Mouse (Mus musculus) lung, embryonic 16.5 days (tissue): ENCODE measurements around the gene Kmt5b. TPM values are rescaled to one million over a fixed set of nuclear protein-coding genes. Genes with fewer than 3 reads are reported as not detected.

ENCODE experiments used
- ATAC-seq: fragments of 200-750 bp; cut with Nextera tagmentation; 2 replicates; pipeline ENCODE4 v1.8.0; 2017; ENCODE audit warnings: low read depth, mild to moderate bottlenecking, moderate library complexity
- H3K27ac ChIP-seq: fragments of 300-500 bp; sonication (generic); 2 replicates; pipeline ENCODE4 v1.5.1; 2014; ENCODE audit warnings: mild to moderate bottlenecking, control low read depth, low read length
- H3K27me3 ChIP-seq: fragments of 300-500 bp; sonication (generic); 2 replicates; pipeline ENCODE4 v1.6.1; 2014; ENCODE audit warnings: low read depth, low read length, mixed read lengths; ENCODE audit not compliant: control insufficient read depth, insufficient read depth
- H3K36me3 ChIP-seq: fragments of 300-500 bp; sonication (generic); 2 replicates; pipeline ENCODE4 v1.6.1; 2014; ENCODE audit warnings: low read length; ENCODE audit not compliant: control insufficient read depth, insufficient read depth
- H3K4me1 ChIP-seq: fragments of 300-500 bp; sonication (generic); replicated peaks from 2 replicates; pipeline ENCODE4 v1.6.1; 2014; ENCODE audit warnings: low read length, mixed read lengths; ENCODE audit not compliant: control insufficient read depth, insufficient read depth
- H3K4me2 ChIP-seq: fragments of 300-500 bp; sonication (generic); 2 replicates; pipeline ENCODE4 v1.6.1; 2014; ENCODE audit warnings: low read depth, low read length, control low read depth
- H3K4me3 ChIP-seq: fragments of 300-500 bp; sonication (generic); 2 replicates; pipeline ENCODE4 v1.5.1; 2014; ENCODE audit warnings: mild to moderate bottlenecking, low read length, control low read depth
- H3K9ac ChIP-seq: fragments of 300-500 bp; sonication (generic); 2 replicates; pipeline ENCODE4 v1.6.1; 2014; ENCODE audit warnings: low read length, control low read depth
- H3K9me3 ChIP-seq: fragments of 300-500 bp; sonication (generic); 2 replicates; pipeline ENCODE4 v1.6.1; 2016; ENCODE audit warnings: low read length; ENCODE audit not compliant: control insufficient read depth
- WGBS: fragments of 180-500 bp; shearing (Covaris S2); extraction: QIAGEN DNeasy Blood & Tissue Kit; methylation state at CpG from one replicate; pipeline ENCODE4 v1.1.7; 2014; 5-methylcytosine and 5-hydroxymethylcytosine counted together
- polyA plus RNA-seq: library from polyadenylated mRNA; unstranded; fragments of >200 nt; fragmentation: Nextera tagmentation; extraction: Ambion mirVana; gene quantifications from 2 replicates; pipeline ENCODE4 v1.2.1, GENCODE M21; 2015

Kmt5b gene
- polyA plus RNA-seq, 1 experiment from 2014 or later = 28.1 TPM

DNA sequence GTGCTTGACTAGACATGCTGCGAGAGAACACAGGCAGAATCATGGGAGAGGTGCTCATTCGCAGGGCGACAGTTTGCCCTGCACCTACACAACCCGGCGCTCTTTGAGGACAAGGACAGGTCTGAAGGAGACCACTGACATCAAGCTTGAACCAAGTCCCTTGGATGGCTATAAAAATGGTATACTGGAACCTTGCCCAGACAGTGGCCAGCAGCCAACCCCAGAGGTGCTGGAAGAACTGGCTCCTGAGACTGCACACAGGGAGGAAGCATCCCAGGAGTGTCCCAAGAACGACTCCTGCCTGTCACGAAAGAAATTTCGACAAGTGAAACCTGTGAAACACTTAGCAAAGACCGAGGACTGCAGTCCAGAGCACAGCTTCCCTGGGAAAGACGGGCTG lies 47.2 kb downstream of the Kmt5b start:
- Histone ChIP-seq H3K4me2 (no peak overlapping the region), H3K4me1 (peaks cover 8% of the 10 kb centered on the region; the same call in 1 of the 2 replicates), H3K9me3 (no peaks in the 10 kb centered on the region), H3K4me3 (no peak overlapping the region), H3K9ac (no peak overlapping the region), H3K27ac (no peak overlapping the region), H3K36me3 (peaks cover 25% of the 10 kb centered on the region), H3K27me3 (no peaks in the 10 kb centered on the region)
- no peak for ATAC-seq
- WGBS = 80% methylated on average over 10 of the region's 10 CpGs

DNA sequence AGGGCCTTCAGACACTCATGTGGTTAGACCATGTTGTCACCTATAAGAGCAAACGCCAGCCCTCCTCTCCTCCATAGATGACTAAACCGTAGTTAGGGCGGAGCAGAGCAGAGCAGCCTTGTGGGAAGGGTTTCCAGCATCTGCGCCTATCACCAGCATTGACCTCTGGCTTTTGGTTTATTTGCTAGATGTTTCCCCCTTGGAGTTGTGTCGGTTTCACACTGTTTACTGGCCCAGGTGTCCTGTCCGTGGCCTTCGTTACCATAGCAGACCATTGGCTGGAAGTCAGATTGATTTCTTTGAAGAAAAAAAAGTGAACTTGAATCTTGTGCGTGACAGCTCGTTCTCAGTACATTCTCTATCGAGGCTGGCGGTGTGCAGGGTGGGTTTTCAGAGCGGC lies 48.6 kb downstream of the Kmt5b start:
- ATAC-seq = no peak

GRCm38 (mm10) chr19:3819080-3819479 lies 51.9 kb downstream of the Kmt5b start:
- 54% methylated on average over 2 of the region's 2 CpGs for WGBS
- no peak overlapping the region for H3K4me3 ChIP-seq
- H3K9ac ChIP-seq = no peak overlapping the region
- H3K4me1 ChIP-seq = no peaks in the 10 kb centered on the region
- H3K27ac ChIP-seq = no peak overlapping the region
- H3K27me3 ChIP-seq = no peaks in the 10 kb centered on the region
- ATAC-seq = no peak
- no peaks in the 10 kb centered on the region for H3K9me3 ChIP-seq
- no peak overlapping the region for H3K4me2 ChIP-seq
- peaks cover 24% of the 10 kb centered on the region for H3K36me3 ChIP-seq

More for the DNA sequence above, 48.6 kb downstream of the Kmt5b start:
- Histone ChIP-seq H3K4me1 (peaks cover 5% of the 10 kb centered on the region; the same call in 1 of the 2 replicates), H3K9me3 (no peaks in the 10 kb centered on the region), H3K27ac (no peak overlapping the region), H3K4me3 (no peak overlapping the region), H3K27me3 (no peaks in the 10 kb centered on the region), H3K36me3 (peaks cover 25% of the 10 kb centered on the region), H3K4me2 (no peak overlapping the region), H3K9ac (no peak overlapping the region)
- 77% methylated on average over 12 of the region's 12 CpGs for WGBS

- peaks cover 15% of the 10 kb centered on the region for H3K36me3 ChIP-seq
- no peaks in the 10 kb centered on the region for H3K27me3 ChIP-seq
- ATAC-seq = no peak
- no peaks in the 10 kb centered on the region for H3K9me3 ChIP-seq
- no peak overlapping the region for H3K4me3 ChIP-seq
- H3K4me2 ChIP-seq = no peak overlapping the region
- H3K4me1 ChIP-seq = no peaks in the 10 kb centered on the region
- 54% methylated on average over 2 of the region's 2 CpGs for WGBS
- no peak overlapping the region for H3K27ac ChIP-seq
- H3K9ac ChIP-seq = no peak overlapping the region
Observed at GRCm38 (mm10) chr19:3819899-3820444, 52.8 kb downstream of the Kmt5b start.

DNA sequence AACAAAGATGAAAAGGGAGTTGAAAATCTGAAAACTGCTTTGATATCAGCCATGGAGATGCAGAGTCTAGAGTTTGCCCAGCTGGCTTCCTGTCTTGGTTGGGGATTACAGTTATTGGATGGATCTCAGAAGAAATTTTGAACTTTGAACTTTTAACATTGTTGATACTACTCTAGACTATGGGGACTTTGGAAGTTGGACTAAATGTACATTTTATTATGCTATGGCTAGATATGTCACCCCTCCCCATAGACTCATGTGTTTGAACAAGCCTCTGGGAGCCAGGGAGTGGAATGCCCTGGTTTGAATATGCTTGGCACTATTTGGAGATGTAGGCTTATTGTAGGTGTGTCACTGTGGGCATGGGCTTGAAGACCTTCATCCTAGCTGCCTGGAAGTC lies 57.8 kb downstream of the Kmt5b start:
- H3K27ac ChIP-seq = no peak overlapping the region
- no peak overlapping the region for H3K9ac ChIP-seq
- H3K4me3 ChIP-seq = no peak overlapping the region
- no peaks in the 10 kb centered on the region for H3K4me1 ChIP-seq
- no peak overlapping the region for H3K4me2 ChIP-seq
- no peaks in the 10 kb centered on the region for H3K9me3 ChIP-seq
- H3K36me3 ChIP-seq = no peaks in the 10 kb centered on the region
- no peaks in the 10 kb centered on the region for H3K27me3 ChIP-seq
- no peak for ATAC-seq

DNA sequence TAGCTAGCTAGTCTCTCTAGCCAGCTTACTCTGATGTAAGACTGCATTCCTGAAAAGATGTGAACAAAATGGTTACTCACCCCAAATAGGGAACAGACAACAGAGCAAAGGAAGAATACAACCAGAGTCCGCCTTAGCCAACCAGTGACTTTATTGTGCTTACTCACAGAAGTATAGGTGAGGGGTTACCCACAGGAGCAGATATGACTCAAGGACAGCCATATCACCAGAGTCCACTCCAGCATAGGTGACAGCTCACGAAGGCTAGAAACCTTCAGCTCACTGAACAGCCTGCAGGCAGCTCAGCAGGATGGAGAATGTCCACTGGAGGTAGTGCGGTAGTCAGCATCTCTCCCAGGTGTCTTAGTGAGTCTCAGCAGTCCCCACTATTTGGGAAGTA lies 62.6 kb downstream of the Kmt5b start:
- no peak overlapping the region for H3K27ac ChIP-seq
- 84% methylated on average over 3 of the region's 3 CpGs for WGBS
- H3K4me2 ChIP-seq = no peak overlapping the region
- peaks cover 14% of the 10 kb centered on the region for H3K4me1 ChIP-seq
- no peaks in the 10 kb centered on the region for H3K9me3 ChIP-seq
- no peaks in the 10 kb centered on the region for H3K27me3 ChIP-seq
- no peaks in the 10 kb centered on the region for H3K36me3 ChIP-seq
- H3K9ac ChIP-seq = no peak overlapping the region
- ATAC-seq = no peak
- no peak overlapping the region for H3K4me3 ChIP-seq

GRCm38 (mm10) chr19:3831716-3832115 lies 64.5 kb downstream of the Kmt5b start:
- 55% methylated on average over 8 of the region's 8 CpGs for WGBS
- ATAC-seq = no peak
- no peak overlapping the region for H3K4me2 ChIP-seq
- H3K4me1 ChIP-seq = peaks cover 14% of the 10 kb centered on the region
- no peak overlapping the region for H3K9ac ChIP-seq
- H3K4me3 ChIP-seq = no peak overlapping the region
- H3K27me3 ChIP-seq = no peaks in the 10 kb centered on the region
- no peak overlapping the region for H3K27ac ChIP-seq
- H3K9me3 ChIP-seq = no peaks in the 10 kb centered on the region
- no peaks in the 10 kb centered on the region for H3K36me3 ChIP-seq

DNA sequence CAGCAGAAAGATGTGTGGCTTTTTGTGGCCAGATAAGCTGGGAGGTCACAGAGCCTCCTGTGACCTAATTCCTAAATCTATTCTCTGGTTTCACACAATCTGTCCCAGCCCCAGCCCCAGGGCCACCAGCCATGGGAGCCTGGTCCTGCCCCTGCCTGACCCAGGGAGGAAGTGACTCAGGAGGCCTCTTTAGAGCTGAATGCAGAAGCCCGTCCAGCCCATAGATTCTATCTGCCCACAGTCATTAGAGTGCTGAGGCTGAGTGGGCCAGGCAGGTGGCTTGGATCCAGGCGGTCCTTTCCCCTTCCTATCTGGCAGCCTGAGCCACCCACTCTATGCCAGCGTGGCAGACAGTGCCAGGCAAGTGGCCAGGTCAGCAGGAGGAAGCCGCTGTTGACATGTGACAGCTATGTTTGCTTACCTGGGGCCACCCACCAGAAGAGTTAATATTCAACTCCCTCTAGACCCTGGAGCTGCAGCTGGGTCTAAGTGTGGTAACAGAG lies 65.7 kb downstream of the Kmt5b start:
- Histone ChIP-seq H3K27me3 (no peaks in the 10 kb centered on the region), H3K4me1 (peaks cover 14% of the 10 kb centered on the region), H3K27ac (peak overlapping the region; percentile 88), H3K4me3 (no peak overlapping the region), H3K9ac (no peak overlapping the region), H3K36me3 (no peaks in the 10 kb centered on the region), H3K4me2 (no peak overlapping the region), H3K9me3 (no peaks in the 10 kb centered on the region)
- 39% methylated on average over 4 of the region's 4 CpGs for WGBS
- peak; percentile 95 for ATAC-seq

DNA sequence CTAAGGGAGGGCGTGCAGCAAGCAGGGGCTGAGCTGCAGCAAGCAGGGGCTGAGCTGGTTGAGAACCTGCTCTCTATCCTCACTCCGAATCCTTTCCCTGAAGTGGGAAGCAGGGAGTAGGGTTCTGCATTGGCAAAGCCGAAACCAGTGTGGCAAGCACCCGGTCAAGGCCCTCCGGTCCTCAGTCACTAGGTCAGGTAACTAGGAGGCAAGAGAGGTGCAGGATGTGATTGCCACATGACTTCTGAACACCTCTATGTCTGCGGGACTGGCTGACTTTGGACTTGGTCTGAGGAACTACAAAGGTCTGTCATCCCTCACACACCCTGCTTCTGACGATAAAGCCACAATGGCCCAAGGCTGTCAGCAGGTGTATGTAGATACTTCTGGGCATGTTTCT lies 67.1 kb downstream of the Kmt5b start:
- Histone ChIP-seq H3K9me3 (no peaks in the 10 kb centered on the region), H3K27ac (peak overlapping the region; percentile 88), H3K36me3 (no peaks in the 10 kb centered on the region), H3K4me1 (peaks cover 14% of the 10 kb centered on the region), H3K9ac (peak overlapping the region; percentile 37; the same call in 1 of the 2 replicates), H3K27me3 (no peaks in the 10 kb centered on the region), H3K4me2 (no peak overlapping the region), H3K4me3 (no peak overlapping the region)
- ATAC-seq = no peak
- 78% methylated on average over 7 of the region's 7 CpGs for WGBS

- H3K4me2 ChIP-seq = no peak overlapping the region
- no peak for ATAC-seq
- H3K4me3 ChIP-seq = no peak overlapping the region
- H3K27me3 ChIP-seq = no peaks in the 10 kb centered on the region
- 86% methylated on average over 9 of the region's 9 CpGs for WGBS
- no peaks in the 10 kb centered on the region for H3K36me3 ChIP-seq
- no peak overlapping the region for H3K27ac ChIP-seq
- peaks cover 21% of the 10 kb centered on the region for H3K4me1 ChIP-seq
- no peaks in the 10 kb centered on the region for H3K9me3 ChIP-seq
- H3K9ac ChIP-seq = no peak overlapping the region
Observed at GRCm38 (mm10) chr19:3836791-3837190, 69.6 kb downstream of the Kmt5b start.
